ENCODE assay signal across 8 mouse cellular contexts in genomic region chr17:27512619-27513161, GRCm38 (mm10). TPM values are rescaled to one million over a fixed set of nuclear protein-coding genes. Genes with fewer than 3 reads are reported as not detected.
DNase-seq lines count a peak whose midpoint lies in the region; ATAC-seq lines count a peak whose summit lies in the region.

No protein-coding gene starts in this region.

- peaks cover 13% of the 10 kb centered on the region for H3K4me1 ChIP-seq in lung, embryonic 16.5 days (replicated peaks; ENCODE audit: control insufficient read depth, insufficient read depth, low read length)
- peaks cover 14% of the 10 kb centered on the region for H3K4me1 ChIP-seq in heart, embryonic 16.5 days (ENCODE audit: control insufficient read depth, insufficient read depth, low read length)
- no peaks in the 10 kb centered on the region; the same call in 1 of the 2 replicates for H3K4me1 ChIP-seq in liver, embryonic 16.5 days (ENCODE audit: control insufficient read depth, low read depth, low read length)

- H3K9ac ChIP-seq in lung, embryonic 16.5 days (ENCODE audit: low read length): peak overlapping the region; percentile 38
- peak overlapping the region; percentile 54 for H3K9ac ChIP-seq in heart, embryonic 16.5 days (ENCODE audit: low read length)
- H3K9ac ChIP-seq in liver, embryonic 16.5 days (ENCODE audit: low read depth, low read length): no peak overlapping the region

- no peak overlapping the region for H3K27ac ChIP-seq in lung, embryonic 16.5 days (ENCODE audit: low read length)
- H3K27ac ChIP-seq in heart, embryonic 16.5 days (ENCODE audit: low read length): no peak overlapping the region
- no peak overlapping the region for H3K27ac ChIP-seq in liver, embryonic 16.5 days (ENCODE audit: low read length)

- ATAC-seq in lung, embryonic 16.5 days (ENCODE audit: low read depth): no peak
- no peak for ATAC-seq in heart, embryonic 16.5 days (replicated peaks; ENCODE audit: extremely low read depth, insufficient read depth, low FRiP score)
- ATAC-seq in liver, embryonic 16.5 days (ENCODE audit: low read depth): no peak
- no peak for ATAC-seq in activated CD4-positive, CD25-positive, alpha-beta regulatory T cell, adult 4 months

- H3K27me3 ChIP-seq in lung, embryonic 16.5 days (ENCODE audit: control insufficient read depth, insufficient read depth, low read depth, low read length): peaks cover 71% of the 10 kb centered on the region
- peaks cover 84% of the 10 kb centered on the region for H3K27me3 ChIP-seq in heart, embryonic 16.5 days (ENCODE audit: control insufficient read depth, insufficient read depth, low read length)
- peaks cover 69% of the 10 kb centered on the region for H3K27me3 ChIP-seq in liver, embryonic 16.5 days (ENCODE audit: control insufficient read depth, insufficient read depth, low read depth, low read length)

- no peaks in the 10 kb centered on the region for H3K36me3 ChIP-seq in lung, embryonic 16.5 days (ENCODE audit: control insufficient read depth, insufficient read depth, low read length)
- H3K36me3 ChIP-seq in heart, embryonic 16.5 days (ENCODE audit: control insufficient read depth, insufficient read depth): no peaks in the 10 kb centered on the region
- no peaks in the 10 kb centered on the region for H3K36me3 ChIP-seq in liver, embryonic 16.5 days (ENCODE audit: control insufficient read depth, insufficient read depth)

- WGBS in lung, embryonic 16.5 days: under 1% methylated on average over 69 of the region's 78 CpGs
- under 1% methylated on average over 56 of the region's 78 CpGs for WGBS in heart, embryonic 16.5 days
- under 1% methylated on average over 75 of the region's 78 CpGs for WGBS in liver, embryonic 16.5 days (ENCODE audit: insufficient replicate concordance)

- peak overlapping the region; percentile 98 for H3K4me2 ChIP-seq in lung, embryonic 16.5 days (ENCODE audit: low read depth, low read length)
- H3K4me2 ChIP-seq in heart, embryonic 16.5 days (ENCODE audit: low read depth, low read length): peak overlapping the region; percentile 98
- H3K4me2 ChIP-seq in liver, embryonic 16.5 days (ENCODE audit: low read depth, low read length): peak overlapping the region; percentile 64

- peak overlapping the region; percentile 57 for H3K4me3 ChIP-seq in lung, embryonic 16.5 days (ENCODE audit: low read length)
- H3K4me3 ChIP-seq in heart, embryonic 16.5 days (ENCODE audit: low read length): peak overlapping the region; percentile 58
- peak overlapping the region; percentile 42 for H3K4me3 ChIP-seq in liver, embryonic 16.5 days (ENCODE audit: low read depth, low read length)

- peak; percentile 43 to 44 for DNase-seq in adrenal gland, adult 18-20 months (ENCODE audit: low spot score in 2 of 2)
- DNase-seq in adrenal gland, adult 8-10 months: no peak
- no peak for DNase-seq in lung, postnatal 25 days (ENCODE audit: low spot score)
- DNase-seq in thymus, postnatal 25 days: no peak

- no peaks in the 10 kb centered on the region for H3K9me3 ChIP-seq in lung, embryonic 16.5 days (ENCODE audit: control insufficient read depth, low read length)
- no peaks in the 10 kb centered on the region for H3K9me3 ChIP-seq in heart, embryonic 16.5 days (replicated peaks; ENCODE audit: control insufficient read depth, low read length)
- H3K9me3 ChIP-seq in liver, embryonic 16.5 days (replicated peaks; ENCODE audit: control insufficient read depth, low read length): no peaks in the 10 kb centered on the region

RNA-seq across cellular contexts. Expression of gene Grm4, which starts 8.5 kb away (rescaled TPM):
- 1 to 10 TPM in 1 of 2 experiments, under 1 TPM in 1; 0.80 to 1.4 TPM for total RNA-seq in adrenal gland, adult 18-20 months (2021)
- total RNA-seq in adrenal gland, adult 8-10 months (2022): 1 to 10 TPM; 2.6 to 3.9 (median 3.2) TPM
- 0.13 and 0.24 TPM in 2 replicates for polyA plus RNA-seq in lung, embryonic 16.5 days (2015; fragmentation: Nextera tagmentation; extraction: Ambion mirVana)
- 0.25 and 0.30 TPM in 2 replicates for polyA plus RNA-seq in heart, embryonic 16.5 days (2015; fragmentation: Nextera tagmentation; extraction: Ambion mirVana)
- polyA plus RNA-seq in liver, embryonic 16.5 days (2015; fragmentation: Nextera tagmentation; extraction: Ambion mirVana): not detected in 2 replicates
- polyA plus RNA-seq in activated CD4-positive, CD25-positive, alpha-beta regulatory T cell, adult 4 months (2017; shearing (Covaris generic)): under 1 TPM in 1 of 2 experiments, not detected in 1; 0.18 TPM

RNA-seq across cellular contexts. Expression of gene Hmga1, which starts 43.6 kb away (rescaled TPM):
- 10 to 100 TPM; 16.8 to 29.5 TPM for total RNA-seq in adrenal gland, adult 18-20 months (2021)
- total RNA-seq in adrenal gland, adult 8-10 months (2022): 10 to 100 TPM; 14.7 to 23.4 (median 20.9) TPM
- 195 and 215 TPM in 2 replicates for polyA plus RNA-seq in lung, embryonic 16.5 days (2015; fragmentation: Nextera tagmentation; extraction: Ambion mirVana)
- 135 and 186 TPM in 2 replicates for polyA plus RNA-seq in heart, embryonic 16.5 days (2015; fragmentation: Nextera tagmentation; extraction: Ambion mirVana)
- polyA plus RNA-seq in liver, embryonic 16.5 days (2015; fragmentation: Nextera tagmentation; extraction: Ambion mirVana): 98.3 and 104 TPM in 2 replicates
- polyA plus RNA-seq in activated CD4-positive, CD25-positive, alpha-beta regulatory T cell, adult 4 months (2017; shearing (Covaris generic)): 10 to 100 TPM; 48.0 to 73.5 TPM

RNA-seq across cellular contexts. Expression of gene AI413582, which starts 52.9 kb away (rescaled TPM):
- 10 to 100 TPM; 20.1 to 21.7 TPM for total RNA-seq in adrenal gland, adult 18-20 months (2021)
- 10 to 100 TPM; 22.9 to 29.4 (median 23.4) TPM for total RNA-seq in adrenal gland, adult 8-10 months (2022)
- 17.6 and 19.1 TPM in 2 replicates for polyA plus RNA-seq in lung, embryonic 16.5 days (2015; fragmentation: Nextera tagmentation; extraction: Ambion mirVana)
- polyA plus RNA-seq in heart, embryonic 16.5 days (2015; fragmentation: Nextera tagmentation; extraction: Ambion mirVana): 22.2 and 22.6 TPM in 2 replicates
- polyA plus RNA-seq in liver, embryonic 16.5 days (2015; fragmentation: Nextera tagmentation; extraction: Ambion mirVana): 10.5 and 10.7 TPM in 2 replicates
- polyA plus RNA-seq in activated CD4-positive, CD25-positive, alpha-beta regulatory T cell, adult 4 months (2017; shearing (Covaris generic)): 100 to 1,000 TPM in 1 of 2 experiments, 10 to 100 TPM in 1; 98.5 to 118 TPM

Comparison
In these comparisons a context has a peak if more than half of its experiments do, and no peak if none do; other contexts are left out.
1. DNase-seq: peak in adrenal gland, adult 18-20 months (2 of 2); none in adrenal gland, adult 8-10 months (single experiment), lung, postnatal 25 days (single experiment) and thymus, postnatal 25 days (single experiment).
2. Peak in every context shown above with its lines, with median percentiles within 50 percentile points of each other: H3K4me2 ChIP-seq and H3K4me3 ChIP-seq.